Mouse (Mus musculus) midbrain, embryonic 11.5 days (tissue): ENCODE measurements around the gene Dock2. TPM values are rescaled to one million over a fixed set of nuclear protein-coding genes. Genes with fewer than 3 reads are reported as not detected.
A peak's percentile ranks its signal among the peaks of the same experiment; 100 is the strongest.
"Not testable (repeated sequence)": the region's sequence is repeated elsewhere in the genome, so short reads cannot be mapped to it uniquely, and the experiment has no call there.

Source experiments
- ATAC-seq: fragments of 200-750 bp; cut with Nextera tagmentation; 2 replicates; pipeline ENCODE4 v1.8.0; 2017; ENCODE audit warnings: moderate TSS enrichment, moderate library complexity; ENCODE audit not compliant: low FRiP score
- DNase-seq: peaks from one replicate; pipeline ENCODE4 v3.0.0; 2015; ENCODE audit warnings: low spot score; ENCODE audit errors: missing footprints
- H3K27ac ChIP-seq: fragments of 300-500 bp; sonication (generic); 2 replicates; pipeline ENCODE4 v1.5.1; 2014; ENCODE audit warnings: low read depth, low read length
- H3K27me3 ChIP-seq: fragments of 300-500 bp; sonication (generic); 2 replicates; pipeline ENCODE4 v1.6.1; 2014; ENCODE audit warnings: mild to moderate bottlenecking, low read length, moderate library complexity, mixed read lengths; ENCODE audit not compliant: control insufficient read depth, insufficient read depth
- H3K36me3 ChIP-seq: fragments of 300-500 bp; sonication (generic); 2 replicates; pipeline ENCODE4 v1.6.1; 2014; ENCODE audit warnings: mild to moderate bottlenecking, low read length, moderate library complexity, mixed read lengths; ENCODE audit not compliant: control insufficient read depth, insufficient read depth
- H3K4me1 ChIP-seq: fragments of 300-500 bp; sonication (generic); 2 replicates; pipeline ENCODE4 v1.6.1; 2014; ENCODE audit warnings: low read length; ENCODE audit not compliant: control insufficient read depth, insufficient read depth
- H3K4me2 ChIP-seq: fragments of 300-500 bp; sonication (generic); 2 replicates; pipeline ENCODE4 v1.6.1; 2014; ENCODE audit warnings: mild to moderate bottlenecking, moderate library complexity
- H3K4me3 ChIP-seq: fragments of 300-500 bp; sonication (generic); 2 replicates; pipeline ENCODE4 v1.5.1; 2014; ENCODE audit warnings: low read depth, low read length
- H3K9ac ChIP-seq: fragments of 300-500 bp; sonication (generic); 2 replicates; pipeline ENCODE4 v1.6.1; 2014; ENCODE audit warnings: low read length
- H3K9me3 ChIP-seq: fragments of 300-500 bp; sonication (generic); 2 replicates; pipeline ENCODE4 v1.6.1; 2016; ENCODE audit warnings: low read length; ENCODE audit not compliant: control insufficient read depth
- WGBS: fragments of 180-500 bp; shearing (Covaris S2); extraction: QIAGEN DNeasy Blood & Tissue Kit; methylation state at CpG from one replicate; pipeline ENCODE4 v1.1.7; 2014; 5-methylcytosine and 5-hydroxymethylcytosine counted together
- polyA plus RNA-seq: library from polyadenylated mRNA; unstranded; fragments of >200 nt; fragmentation: Nextera tagmentation; extraction: Ambion mirVana; gene quantifications from 2 replicates; pipeline ENCODE4 v1.2.1, GENCODE M21; 2014

Gene Dock2
- polyA plus RNA-seq, 1 experiment from 2014 or later, result 0.79 TPM

DNA sequence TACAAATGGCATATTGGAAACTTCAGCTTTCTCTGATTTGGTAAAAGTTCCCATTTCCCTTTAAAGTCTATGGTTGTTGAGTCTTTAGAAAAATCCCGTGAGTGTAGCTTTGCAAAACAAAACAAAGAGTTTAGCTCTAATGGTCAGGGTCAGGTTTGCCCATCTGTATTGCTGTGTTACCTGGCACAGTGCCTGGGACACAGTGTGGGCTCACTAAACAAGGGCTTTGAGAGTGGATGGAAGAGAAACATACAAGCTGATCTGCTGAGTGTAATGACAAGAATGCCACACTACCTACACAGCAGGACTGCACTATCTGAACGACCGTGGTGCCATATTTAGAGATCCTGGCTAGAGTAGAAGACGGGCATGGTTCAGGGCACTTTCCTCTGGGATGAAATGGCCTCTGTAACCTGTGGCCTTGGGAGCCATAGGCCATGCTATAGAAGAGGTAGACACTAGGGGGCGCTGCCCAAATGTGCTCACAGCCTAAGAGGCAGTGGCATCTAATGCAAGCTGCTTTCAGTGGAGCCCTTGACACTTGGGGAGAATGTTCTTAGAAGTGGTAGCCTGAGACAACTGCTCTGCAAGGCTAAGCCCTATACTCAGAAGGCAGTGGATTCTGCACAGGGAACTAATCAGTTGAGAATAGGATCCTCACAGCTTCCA, 547.5 kb downstream of the Dock2 start:
- 61% methylated on average over 5 of the region's 5 CpGs for WGBS
- H3K36me3 ChIP-seq, result no peaks in the 10 kb centered on the region
- H3K27me3 ChIP-seq, result no peaks in the 10 kb centered on the region
- H3K4me3 ChIP-seq, result no peak overlapping the region
- H3K4me2 ChIP-seq, result no peak overlapping the region
- H3K4me1 ChIP-seq, result no peaks in the 10 kb centered on the region
- no peak overlapping the region for H3K27ac ChIP-seq
- peak; percentile 62 for ATAC-seq
- DNase-seq, result peak; percentile 89
- H3K9me3 ChIP-seq, result no peaks in the 10 kb centered on the region
- H3K9ac ChIP-seq, result no peak overlapping the region

- H3K27ac ChIP-seq, result no peak overlapping the region
- ATAC-seq (peak; percentile 84), DNase-seq (peak; percentile 98)
- H3K4me2 ChIP-seq, result no peak overlapping the region
- H3K9me3 ChIP-seq, result no peaks in the 10 kb centered on the region
- H3K9ac ChIP-seq, result no peak overlapping the region
- H3K27me3 ChIP-seq, result no peaks in the 10 kb centered on the region
- H3K4me3 ChIP-seq, result no peak overlapping the region
- no peaks in the 10 kb centered on the region for H3K4me1 ChIP-seq
- no peaks in the 10 kb centered on the region for H3K36me3 ChIP-seq
- 36% methylated on average over 6 of the region's 6 CpGs for WGBS
Measured at GRCm38 (mm10) chr11:34228758-34229364, 554.8 kb downstream of the Dock2 start.

GRCm38 (mm10) chr11:34227180-34227579, 556.5 kb downstream of the Dock2 start:
- no peak overlapping the region for H3K27ac ChIP-seq
- WGBS, result 45% methylated on average over 1 of the region's 1 CpGs
- no peaks in the 10 kb centered on the region for H3K4me1 ChIP-seq
- no peaks in the 10 kb centered on the region for H3K36me3 ChIP-seq
- ATAC-seq (no peak), DNase-seq (no peak)
- H3K4me2 ChIP-seq, result no peak overlapping the region
- H3K27me3 ChIP-seq, result no peaks in the 10 kb centered on the region
- no peak overlapping the region for H3K4me3 ChIP-seq
- H3K9ac ChIP-seq, result no peak overlapping the region
- no peaks in the 10 kb centered on the region for H3K9me3 ChIP-seq

GRCm38 (mm10) chr11:34220596-34220995, 563.1 kb downstream of the Dock2 start:
- 90% methylated on average over 4 of the region's 4 CpGs for WGBS

DNA sequence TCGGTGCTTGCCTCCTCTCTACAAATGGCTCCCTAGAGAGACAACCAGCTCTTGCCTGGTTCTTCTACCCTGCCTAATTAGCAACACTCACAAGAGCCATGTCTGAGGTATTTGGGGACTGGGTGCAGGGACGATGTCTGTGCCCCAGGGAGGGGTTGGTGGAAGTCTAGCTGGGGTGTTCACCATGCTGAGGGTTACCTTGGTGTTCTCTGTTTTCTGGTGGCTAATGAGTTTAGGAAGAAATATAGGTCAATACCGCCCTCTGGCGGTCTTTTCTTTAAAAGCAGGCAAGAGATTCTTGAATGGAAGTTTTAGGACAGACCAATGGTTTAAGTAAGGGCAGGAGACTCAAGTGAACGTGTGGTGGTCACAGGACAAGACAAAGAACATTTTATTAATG, 570.8 kb downstream of the Dock2 start:
- no peak overlapping the region for H3K9ac ChIP-seq
- no peaks in the 10 kb centered on the region for H3K27me3 ChIP-seq
- H3K4me1 ChIP-seq, result no peaks in the 10 kb centered on the region
- 26% methylated on average over 5 of the region's 5 CpGs for WGBS
- H3K27ac ChIP-seq, result no peak overlapping the region
- H3K9me3 ChIP-seq, result no peaks in the 10 kb centered on the region
- no peak overlapping the region for H3K4me3 ChIP-seq
- H3K36me3 ChIP-seq, result no peaks in the 10 kb centered on the region
- no peak overlapping the region for H3K4me2 ChIP-seq
- DNase-seq (peak; percentile 98), ATAC-seq (no peak)

More at GRCm38 (mm10) chr11:34220596-34220995, 563.1 kb downstream of the Dock2 start:
- H3K27me3 ChIP-seq, H3K4me3 ChIP-seq, H3K4me2 ChIP-seq, H3K4me1 ChIP-seq, H3K9me3 ChIP-seq, H3K36me3 ChIP-seq, DNase-seq, ATAC-seq, H3K9ac ChIP-seq, H3K27ac ChIP-seq: not testable (repeated sequence)

GRCm38 (mm10) chr11:34207989-34208388, 575.7 kb downstream of the Dock2 start, which contains the start of gene Foxi1:
TSS of gene Foxi1 (minus strand) at chr11:34208089.
- no peaks in the 10 kb centered on the region for H3K9me3 ChIP-seq
- no peaks in the 10 kb centered on the region for H3K36me3 ChIP-seq
- DNase-seq, result no peak
- no peaks in the 10 kb centered on the region for H3K4me1 ChIP-seq
- H3K27ac ChIP-seq, result no peak within 1 kb of the TSS
- H3K27me3 ChIP-seq, result no peaks in the 10 kb centered on the region
- 78% methylated on average over 10 of the region's 10 CpGs for WGBS
- ATAC-seq, result no peak
- H3K4me2 ChIP-seq, result no peak within 1 kb of the TSS
- H3K4me3 ChIP-seq, result no peak within 1 kb of the TSS
- H3K9ac ChIP-seq, result no peak within 1 kb of the TSS

DNA sequence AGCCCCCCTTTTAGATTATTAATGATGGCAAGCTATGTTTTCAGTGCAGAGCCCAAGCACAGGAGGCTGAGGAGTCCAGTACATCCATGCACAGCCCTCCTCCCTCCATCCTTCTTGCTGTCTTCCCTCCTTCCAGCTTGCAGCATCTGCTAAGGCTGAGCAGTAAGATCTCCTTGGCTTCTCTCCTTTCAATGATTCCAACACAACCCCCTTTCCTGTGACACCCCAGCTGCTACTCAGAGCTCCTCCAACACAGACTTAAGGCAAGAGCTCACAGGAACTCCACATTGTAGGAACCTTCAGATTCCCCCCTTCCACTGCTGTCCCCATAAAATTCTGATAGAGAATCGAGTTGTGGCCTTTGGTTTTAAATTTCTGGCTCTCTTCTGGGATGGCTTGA, 580.9 kb downstream of the Dock2 start:
- H3K27me3 ChIP-seq, result no peaks in the 10 kb centered on the region
- WGBS, result 78% methylated on average over 1 of the region's 1 CpGs
- no peaks in the 10 kb centered on the region for H3K9me3 ChIP-seq
- no peak overlapping the region for H3K4me3 ChIP-seq
- no peak for DNase-seq
- no peak overlapping the region for H3K9ac ChIP-seq
- H3K4me1 ChIP-seq, result no peaks in the 10 kb centered on the region
- ATAC-seq, result no peak
- H3K36me3 ChIP-seq, result no peaks in the 10 kb centered on the region
- no peak overlapping the region for H3K27ac ChIP-seq
- no peak overlapping the region for H3K4me2 ChIP-seq

DNA sequence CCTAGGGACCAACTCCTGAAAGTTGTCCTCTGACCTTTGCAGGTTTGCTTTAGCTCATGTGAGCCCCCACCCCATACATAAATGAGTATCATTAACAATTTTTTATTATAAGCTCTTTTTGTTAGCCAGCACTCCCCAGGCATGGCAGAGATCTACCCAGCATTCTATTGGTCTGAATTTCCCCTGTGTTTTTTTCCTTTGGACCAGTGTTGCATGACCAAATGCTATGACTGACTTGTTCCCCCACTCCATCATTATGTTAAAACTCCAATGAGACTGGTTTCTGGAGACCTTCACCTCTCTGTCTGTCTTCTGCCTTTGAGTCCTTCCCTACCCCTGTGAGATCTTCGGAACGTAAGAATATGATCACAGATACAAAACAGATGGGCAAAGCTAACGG, 588.5 kb downstream of the Dock2 start:
- no peak overlapping the region for H3K4me2 ChIP-seq
- no peak overlapping the region for H3K27ac ChIP-seq
- no peaks in the 10 kb centered on the region for H3K36me3 ChIP-seq
- H3K9me3 ChIP-seq, result no peaks in the 10 kb centered on the region
- no peaks in the 10 kb centered on the region for H3K27me3 ChIP-seq
- DNase-seq (no peak), ATAC-seq (no peak)
- H3K9ac ChIP-seq, result no peak overlapping the region
- no peak overlapping the region for H3K4me3 ChIP-seq
- WGBS, result 94% methylated on average over 3 of the region's 3 CpGs
- H3K4me1 ChIP-seq, result no peaks in the 10 kb centered on the region

DNA sequence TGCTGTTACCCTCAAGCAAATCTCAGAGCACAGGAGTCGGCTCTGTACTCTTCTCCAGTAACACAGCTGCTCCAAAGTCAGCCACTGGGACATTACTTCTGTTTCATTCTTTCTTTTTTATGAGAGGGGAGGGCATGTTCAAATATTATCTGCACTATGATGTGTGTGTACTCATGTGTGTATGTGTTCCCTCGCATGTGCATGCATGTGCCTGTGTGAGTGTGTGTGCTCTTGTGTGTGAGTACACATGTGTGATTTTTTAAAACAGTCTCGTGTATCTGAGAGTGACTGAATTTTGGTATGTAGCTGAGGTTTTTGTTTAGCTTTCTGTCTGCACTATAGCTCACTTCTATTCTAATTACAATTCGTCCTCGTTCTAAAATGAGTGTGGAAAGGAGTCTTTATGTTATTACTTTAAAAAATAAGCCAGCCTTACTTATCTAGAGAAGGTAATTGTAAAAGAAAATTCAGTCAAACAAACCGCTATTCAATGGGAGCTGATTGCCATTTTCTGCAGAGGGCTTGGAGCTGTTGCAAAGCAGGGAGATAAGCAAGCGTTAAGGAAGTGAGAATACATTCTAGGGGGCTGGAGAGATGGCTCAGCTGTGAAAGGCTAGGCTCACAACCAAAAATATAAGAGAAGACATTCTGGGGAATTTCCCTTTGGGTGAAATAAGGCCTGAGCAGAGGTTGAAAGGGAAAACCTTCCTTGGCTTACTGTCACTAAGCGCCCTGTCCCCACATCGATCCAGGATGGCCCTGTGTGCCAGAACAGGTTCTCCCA, 589.3 kb downstream of the Dock2 start:
- Histone ChIP-seq H3K27ac (no peak overlapping the region), H3K4me1 (no peaks in the 10 kb centered on the region), H3K27me3 (no peaks in the 10 kb centered on the region), H3K4me3 (no peak overlapping the region), H3K9me3 (no peaks in the 10 kb centered on the region), H3K9ac (no peak overlapping the region), H3K4me2 (no peak overlapping the region), H3K36me3 (no peaks in the 10 kb centered on the region)
- WGBS, result 77% methylated on average over 9 of the region's 9 CpGs
- ATAC-seq (no peak), DNase-seq (no peak)
